Mouse (Mus musculus): ENCODE measurements around the gene Trpm7. TPM values are rescaled to one million over a fixed set of nuclear protein-coding genes. Genes with fewer than 3 reads are reported as not detected.

Trpm7 gene
- polyA plus RNA-seq, 1 experiment from 2014 or later, result 63.4 TPM

- H3K36me3 ChIP-seq, result no peaks in the 10 kb centered on the region
- H3K4me2 ChIP-seq, result no peak overlapping the region
- no peaks in the 10 kb centered on the region for H3K4me1 ChIP-seq (replicated peaks)
- no peak overlapping the region for H3K9ac ChIP-seq (replicated peaks)
- no peak overlapping the region for H3K4me3 ChIP-seq (replicated peaks)
- H3K27ac ChIP-seq, result no peak overlapping the region
- 83% methylated on average over 4 of the region's 4 CpGs for WGBS
- H3K27me3 ChIP-seq, result no peaks in the 10 kb centered on the region
- ATAC-seq (ENCODE audit: insufficient number of reproducible peaks, insufficient read depth, low FRiP score, low TSS enrichment, low read depth), result no peak
- no peaks in the 10 kb centered on the region for H3K9me3 ChIP-seq
Measured at GRCm38 (mm10) chr2:126778806-126779205, 97.2 kb downstream of the Trpm7 start.

GRCm38 (mm10) chr2:126776416-126776815, 99.6 kb downstream of the Trpm7 start:
- Histone ChIP-seq H3K4me1 (replicated peaks) (no peaks in the 10 kb centered on the region), H3K4me2 (no peak overlapping the region), H3K36me3 (no peaks in the 10 kb centered on the region), H3K27me3 (no peaks in the 10 kb centered on the region), H3K9ac (replicated peaks) (no peak overlapping the region), H3K4me3 (replicated peaks) (no peak overlapping the region), H3K27ac (no peak overlapping the region), H3K9me3 (no peaks in the 10 kb centered on the region)
- 68% methylated on average over 1 of the region's 1 CpGs for WGBS
- no peak for ATAC-seq (ENCODE audit: insufficient number of reproducible peaks, insufficient read depth, low FRiP score, low TSS enrichment, low read depth)

- no peaks in the 10 kb centered on the region for H3K36me3 ChIP-seq
- 61% methylated on average over 4 of the region's 4 CpGs for WGBS
- no peaks in the 10 kb centered on the region for H3K4me1 ChIP-seq (replicated peaks)
- H3K4me3 ChIP-seq (replicated peaks), result no peak overlapping the region
- no peak overlapping the region for H3K9ac ChIP-seq (replicated peaks)
- no peak overlapping the region for H3K27ac ChIP-seq
- no peaks in the 10 kb centered on the region for H3K9me3 ChIP-seq
- no peak overlapping the region for H3K4me2 ChIP-seq
- no peaks in the 10 kb centered on the region for H3K27me3 ChIP-seq
- no peak for ATAC-seq (ENCODE audit: insufficient number of reproducible peaks, insufficient read depth, low FRiP score, low TSS enrichment, low read depth)
Measured at GRCm38 (mm10) chr2:126775951-126776350, 100.1 kb downstream of the Trpm7 start.

- 89% methylated on average over 5 of the region's 5 CpGs for WGBS
- no peak overlapping the region for H3K9ac ChIP-seq (replicated peaks)
- H3K27me3 ChIP-seq, result no peaks in the 10 kb centered on the region
- no peaks in the 10 kb centered on the region for H3K9me3 ChIP-seq
- H3K27ac ChIP-seq, result no peak overlapping the region
- H3K4me3 ChIP-seq (replicated peaks), result no peak overlapping the region
- no peak overlapping the region for H3K4me2 ChIP-seq
- no peaks in the 10 kb centered on the region for H3K36me3 ChIP-seq
- no peaks in the 10 kb centered on the region for H3K4me1 ChIP-seq (replicated peaks)
- ATAC-seq (ENCODE audit: insufficient number of reproducible peaks, insufficient read depth, low FRiP score, low TSS enrichment, low read depth), result no peak
Measured at GRCm38 (mm10) chr2:126772217-126772616, 103.8 kb downstream of the Trpm7 start.

- H3K36me3 ChIP-seq, result 0 out of 2 replicates have a peak, but pooled peaks cover under 1% of the 10 kb centered on the region
- H3K27me3 ChIP-seq, result no peaks in the 10 kb centered on the region
- peaks cover 5% of the 10 kb centered on the region; the same call in 1 of the 2 replicates for H3K4me1 ChIP-seq (replicated peaks)
- ATAC-seq (ENCODE audit: insufficient number of reproducible peaks, insufficient read depth, low FRiP score, low TSS enrichment, low read depth), result no peak
- H3K9me3 ChIP-seq, result no peaks in the 10 kb centered on the region
- 76% methylated on average over 19 of the region's 19 CpGs for WGBS
- H3K9ac ChIP-seq (replicated peaks), result no peak overlapping the region
- no peak overlapping the region for H3K27ac ChIP-seq
- H3K4me3 ChIP-seq (replicated peaks), result no peak overlapping the region
- no peak overlapping the region for H3K4me2 ChIP-seq
Measured at GRCm38 (mm10) chr2:126769431-126770181, 106.4 kb downstream of the Trpm7 start.

- 75% methylated on average over 4 of the region's 4 CpGs for WGBS
Measured at GRCm38 (mm10) chr2:126768194-126768593, 107.8 kb downstream of the Trpm7 start.

GRCm38 (mm10) chr2:126767599-126767998, 108.4 kb downstream of the Trpm7 start:
- 97% methylated on average over 3 of the region's 3 CpGs for WGBS
- no peak for ATAC-seq (ENCODE audit: insufficient number of reproducible peaks, insufficient read depth, low FRiP score, low TSS enrichment, low read depth)
- H3K36me3 ChIP-seq, result peaks cover 14% of the 10 kb centered on the region; the same call in 1 of the 2 replicates

More at GRCm38 (mm10) chr2:126768194-126768593, 107.8 kb downstream of the Trpm7 start:
- no peak for ATAC-seq (ENCODE audit: insufficient number of reproducible peaks, insufficient read depth, low FRiP score, low TSS enrichment, low read depth)
- peaks cover 8% of the 10 kb centered on the region; the same call in 1 of the 2 replicates for H3K36me3 ChIP-seq
- H3K27me3 ChIP-seq, result no peaks in the 10 kb centered on the region
- no peak overlapping the region for H3K27ac ChIP-seq
- no peak overlapping the region for H3K4me2 ChIP-seq
- peaks cover 5% of the 10 kb centered on the region; the same call in 1 of the 2 replicates for H3K4me1 ChIP-seq (replicated peaks)
- H3K4me3 ChIP-seq (replicated peaks), result no peak overlapping the region
- H3K9ac ChIP-seq (replicated peaks), result no peak overlapping the region
- H3K9me3 ChIP-seq, result no peaks in the 10 kb centered on the region

GRCm38 (mm10) chr2:126765867-126766582, 110.0 kb downstream of the Trpm7 start:
- peaks cover 30% of the 10 kb centered on the region for H3K36me3 ChIP-seq
- 49% methylated on average over 11 of the region's 11 CpGs for WGBS
- peak; percentile 63; the same call in 1 of the 2 replicates for ATAC-seq (ENCODE audit: insufficient number of reproducible peaks, insufficient read depth, low FRiP score, low TSS enrichment, low read depth)
- no peak overlapping the region for H3K27ac ChIP-seq
- no peaks in the 10 kb centered on the region for H3K9me3 ChIP-seq
- H3K4me1 ChIP-seq (replicated peaks), result peaks cover 5% of the 10 kb centered on the region; the same call in 1 of the 2 replicates
- H3K9ac ChIP-seq (replicated peaks), result no peak overlapping the region
- H3K27me3 ChIP-seq, result no peaks in the 10 kb centered on the region
- H3K4me2 ChIP-seq, result no peak overlapping the region
- no peak overlapping the region for H3K4me3 ChIP-seq (replicated peaks)

More at GRCm38 (mm10) chr2:126767599-126767998, 108.4 kb downstream of the Trpm7 start:
- Histone ChIP-seq H3K4me3 (replicated peaks) (no peak overlapping the region), H3K27me3 (no peaks in the 10 kb centered on the region), H3K9me3 (no peaks in the 10 kb centered on the region), H3K4me1 (replicated peaks) (peaks cover 5% of the 10 kb centered on the region; the same call in 1 of the 2 replicates), H3K27ac (no peak overlapping the region), H3K4me2 (no peak overlapping the region), H3K9ac (replicated peaks) (no peak overlapping the region)

GRCm38 (mm10) chr2:126759351-126759750, 116.7 kb downstream of the Trpm7 start:
- Histone ChIP-seq H3K27me3 (no peaks in the 10 kb centered on the region), H3K9ac (replicated peaks) (no peak overlapping the region), H3K36me3 (peaks cover 93% of the 10 kb centered on the region), H3K9me3 (no peaks in the 10 kb centered on the region), H3K27ac (no peak overlapping the region), H3K4me3 (replicated peaks) (no peak overlapping the region), H3K4me1 (replicated peaks) (no peaks in the 10 kb centered on the region), H3K4me2 (no peak overlapping the region)
- 91% methylated on average over 7 of the region's 7 CpGs for WGBS
- ATAC-seq (ENCODE audit: insufficient number of reproducible peaks, insufficient read depth, low FRiP score, low TSS enrichment, low read depth), result no peak

GRCm38 (mm10) chr2:126755664-126756063, 120.4 kb downstream of the Trpm7 start:
- H3K4me3 ChIP-seq (replicated peaks), result no peak overlapping the region
- H3K9me3 ChIP-seq, result no peaks in the 10 kb centered on the region
- H3K4me2 ChIP-seq, result no peak overlapping the region
- no peak for ATAC-seq (ENCODE audit: insufficient number of reproducible peaks, insufficient read depth, low FRiP score, low TSS enrichment, low read depth)
- peaks cover 96% of the 10 kb centered on the region for H3K36me3 ChIP-seq
- H3K27me3 ChIP-seq, result no peaks in the 10 kb centered on the region
- H3K27ac ChIP-seq, result no peak overlapping the region
- 94% methylated on average over 6 of the region's 6 CpGs for WGBS
- no peak overlapping the region for H3K9ac ChIP-seq (replicated peaks)
- no peaks in the 10 kb centered on the region for H3K4me1 ChIP-seq (replicated peaks)

- peaks cover 85% of the 10 kb centered on the region for H3K36me3 ChIP-seq
- ATAC-seq (ENCODE audit: insufficient number of reproducible peaks, insufficient read depth, low FRiP score, low TSS enrichment, low read depth), result no peak
- H3K27ac ChIP-seq, result no peak overlapping the region
- H3K4me2 ChIP-seq, result no peak overlapping the region
- no peaks in the 10 kb centered on the region for H3K27me3 ChIP-seq
- no peaks in the 10 kb centered on the region for H3K4me1 ChIP-seq (replicated peaks)
- no peak overlapping the region for H3K9ac ChIP-seq (replicated peaks)
- no peak overlapping the region for H3K4me3 ChIP-seq (replicated peaks)
- WGBS, result 85% methylated on average over 5 of the region's 5 CpGs
- no peaks in the 10 kb centered on the region for H3K9me3 ChIP-seq
Measured at GRCm38 (mm10) chr2:126743389-126743788, 132.6 kb downstream of the Trpm7 start.

Data from limb, embryonic 12.5 days (tissue).